Mouse (Mus musculus): ENCODE results near the gene Gm15217. TPM values are rescaled to one million over a fixed set of nuclear protein-coding genes. Genes with fewer than 3 reads are reported as not detected.

Gene Gm15217
- polyA plus RNA-seq, 1 experiment from 2014 or later, result not detected

DNA sequence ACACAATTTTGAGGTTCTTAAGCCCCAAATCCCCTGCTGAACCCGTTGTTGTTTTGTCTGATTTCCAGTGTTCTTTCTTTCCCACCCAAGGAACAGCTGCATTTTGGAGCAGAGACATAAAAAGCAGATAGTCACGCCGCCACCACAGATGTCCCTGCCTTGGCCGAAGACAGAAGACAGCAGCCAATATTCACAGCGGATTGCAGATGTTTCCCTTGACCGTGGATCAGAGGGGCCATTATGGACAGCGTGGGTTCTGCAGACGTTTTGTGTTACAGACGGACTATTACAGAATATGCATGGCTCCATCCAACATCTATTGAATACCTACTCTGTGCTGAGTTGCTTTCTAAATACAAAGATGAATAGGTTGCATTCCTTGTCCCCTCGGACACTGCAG lies 29.8 kb downstream of the Gm15217 start:
- Histone ChIP-seq H3K4me3 (no peak overlapping the region), H3K4me1 (peaks cover 2% of the 10 kb centered on the region; the same call in 1 of the 2 replicates), H3K36me3 (no peaks in the 10 kb centered on the region), H3K27me3 (ENCODE audit: low read depth, poor library complexity, severe bottlenecking) (0 out of 2 replicates have a peak, but pooled peaks cover 7% of the 10 kb centered on the region), H3K27ac (replicated peaks) (no peak overlapping the region), H3K9me3 (replicated peaks) (no peaks in the 10 kb centered on the region)
- DNase-seq (ENCODE audit: low spot score), result no peak
- WGBS, result 92% methylated on average over 10 of the region's 10 CpGs

- H3K27ac ChIP-seq (replicated peaks), result no peak overlapping the region
- H3K9me3 ChIP-seq (replicated peaks), result no peaks in the 10 kb centered on the region
- no peak overlapping the region for H3K4me3 ChIP-seq
- DNase-seq (ENCODE audit: low spot score), result no peak
- peaks cover 2% of the 10 kb centered on the region; the same call in 1 of the 2 replicates for H3K4me1 ChIP-seq
- no peaks in the 10 kb centered on the region for H3K36me3 ChIP-seq
- H3K27me3 ChIP-seq (ENCODE audit: low read depth, poor library complexity, severe bottlenecking), result 0 out of 2 replicates have a peak, but pooled peaks cover 7% of the 10 kb centered on the region
- WGBS, result 56% methylated on average over 4 of the region's 4 CpGs
These were observed 31.4 kb downstream of the Gm15217 start for GRCm38 (mm10) chr14:46410557-46411120.

GRCm38 (mm10) chr14:46412497-46413000 lies 33.3 kb downstream of the Gm15217 start:
- Histone ChIP-seq H3K27ac (replicated peaks) (no peak overlapping the region), H3K4me3 (no peak overlapping the region), H3K36me3 (no peaks in the 10 kb centered on the region), H3K9me3 (replicated peaks) (no peaks in the 10 kb centered on the region), H3K27me3 (ENCODE audit: low read depth, poor library complexity, severe bottlenecking) (0 out of 2 replicates have a peak, but pooled peaks cover 7% of the 10 kb centered on the region), H3K4me1 (peaks cover 2% of the 10 kb centered on the region; the same call in 1 of the 2 replicates)
- no peak for DNase-seq (ENCODE audit: low spot score)
- 89% methylated on average over 7 of the region's 7 CpGs for WGBS

DNA sequence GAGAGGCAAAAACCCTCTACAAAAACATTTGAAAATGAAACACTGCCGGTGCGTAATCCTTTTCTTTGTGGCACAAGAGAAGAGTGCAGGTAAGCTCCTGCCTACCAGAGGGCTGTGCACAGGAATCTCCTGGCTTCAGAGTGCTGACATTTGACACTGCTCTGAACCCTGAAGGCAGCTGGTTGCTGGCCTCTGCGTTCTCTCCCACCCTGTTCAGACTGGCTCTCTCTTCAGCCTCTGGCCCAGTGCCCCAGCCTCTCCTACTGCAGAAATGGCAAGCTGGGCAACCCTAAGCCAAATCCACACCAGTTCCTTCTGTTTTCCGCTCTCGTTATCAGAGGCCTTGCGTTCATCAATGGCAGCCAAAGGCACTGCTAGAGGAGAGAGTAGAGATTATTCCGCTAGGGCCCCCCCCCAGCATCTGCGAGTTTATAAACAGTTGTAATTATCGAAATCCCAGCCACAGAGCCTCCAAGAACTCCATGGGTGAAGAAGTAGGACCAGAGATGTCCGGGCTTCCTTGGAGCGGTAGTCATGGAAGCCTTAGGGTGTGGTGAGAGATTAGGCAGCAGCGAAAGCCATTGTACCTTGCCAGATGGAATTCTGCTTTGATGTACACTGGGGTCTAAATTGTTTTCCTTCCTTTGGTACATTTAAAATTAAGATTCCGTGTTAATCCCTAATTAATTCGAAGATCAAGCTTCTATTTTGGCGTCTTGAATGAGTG lies 39.3 kb downstream of the Gm15217 start:
- Histone ChIP-seq H3K27ac (replicated peaks) (peak overlapping the region; percentile 42; the same call in 1 of the 2 replicates), H3K9me3 (replicated peaks) (no peaks in the 10 kb centered on the region), H3K4me3 (no peak overlapping the region), H3K36me3 (no peaks in the 10 kb centered on the region), H3K4me1 (peaks cover 18% of the 10 kb centered on the region), H3K27me3 (ENCODE audit: low read depth, poor library complexity, severe bottlenecking) (no peaks in the 10 kb centered on the region)
- no peak for DNase-seq (ENCODE audit: low spot score)
- WGBS, result 62% methylated on average over 15 of the region's 15 CpGs

- WGBS, result 41% methylated on average over 11 of the region's 11 CpGs
- Histone ChIP-seq H3K9me3 (replicated peaks) (no peaks in the 10 kb centered on the region), H3K4me1 (peaks cover 18% of the 10 kb centered on the region), H3K36me3 (no peaks in the 10 kb centered on the region), H3K4me3 (no peak overlapping the region), H3K27ac (replicated peaks) (no peak overlapping the region; the same call in 1 of the 2 replicates), H3K27me3 (ENCODE audit: low read depth, poor library complexity, severe bottlenecking) (no peaks in the 10 kb centered on the region)
- DNase-seq (ENCODE audit: low spot score), result no peak
These were observed 40.1 kb downstream of the Gm15217 start for GRCm38 (mm10) chr14:46419269-46419668.

DNA sequence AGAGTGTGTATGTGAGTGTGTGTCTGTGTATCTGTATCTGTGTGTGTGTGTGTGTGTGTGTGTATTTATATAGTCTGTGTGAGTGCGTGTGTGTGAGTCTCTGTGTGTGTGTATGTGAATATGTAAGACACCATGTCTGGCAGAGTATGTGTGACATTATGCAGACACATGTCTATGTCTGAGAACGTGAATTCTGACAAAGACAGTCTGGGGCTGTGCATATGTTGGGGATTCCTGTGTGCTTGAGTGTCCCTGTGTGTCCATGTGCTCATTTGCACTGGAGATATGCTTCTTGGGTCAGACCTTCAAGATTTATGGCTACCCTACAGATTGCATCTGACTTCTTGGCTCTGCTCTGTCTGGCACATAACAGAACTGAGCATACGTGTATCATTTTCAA lies 42.6 kb downstream of the Gm15217 start:
- WGBS, result 86% methylated on average over 3 of the region's 3 CpGs
- Histone ChIP-seq H3K9me3 (replicated peaks) (0 out of 2 replicates have a peak, but pooled peaks cover 2% of the 10 kb centered on the region), H3K27me3 (ENCODE audit: low read depth, poor library complexity, severe bottlenecking) (no peaks in the 10 kb centered on the region)

GRCm38 (mm10) chr14:46427251-46427650 lies 48.0 kb downstream of the Gm15217 start:
- Histone ChIP-seq H3K9me3 (replicated peaks) (0 out of 2 replicates have a peak, but pooled peaks cover 5% of the 10 kb centered on the region), H3K27ac (replicated peaks) (no peak overlapping the region), H3K4me1 (no peaks in the 10 kb centered on the region), H3K27me3 (ENCODE audit: low read depth, poor library complexity, severe bottlenecking) (no peaks in the 10 kb centered on the region), H3K36me3 (no peaks in the 10 kb centered on the region), H3K4me3 (no peak overlapping the region)
- no peak for DNase-seq (ENCODE audit: low spot score)
- WGBS, result 94% methylated on average over 13 of the region's 13 CpGs

More for the DNA sequence above, 42.6 kb downstream of the Gm15217 start:
- no peak for DNase-seq (ENCODE audit: low spot score)
- Histone ChIP-seq H3K36me3 (no peaks in the 10 kb centered on the region), H3K4me1 (peaks cover 18% of the 10 kb centered on the region), H3K27ac (replicated peaks) (no peak overlapping the region), H3K4me3 (no peak overlapping the region)

DNA sequence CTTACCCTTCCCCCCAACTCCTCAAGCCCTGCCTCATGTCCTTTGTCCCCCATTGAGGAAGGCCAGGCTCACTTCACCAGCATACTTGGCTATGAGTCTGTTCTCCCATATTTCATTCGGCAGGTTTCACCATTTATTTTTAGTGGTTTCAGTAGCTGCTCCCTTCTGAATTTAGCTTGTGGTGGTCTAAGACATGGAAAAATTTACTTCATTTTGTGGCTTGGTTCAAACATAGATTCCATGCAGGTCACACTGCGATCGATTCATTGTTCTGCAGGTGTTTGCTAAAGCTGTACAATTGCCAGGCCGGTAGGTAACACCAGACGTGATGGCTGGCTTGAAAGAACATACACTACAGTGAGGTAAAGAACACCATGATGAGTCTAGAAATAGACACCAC lies 51.0 kb downstream of the Gm15217 start:
- WGBS, result 95% methylated on average over 5 of the region's 5 CpGs

More for the DNA sequence above, 51.0 kb downstream of the Gm15217 start:
- no peaks in the 10 kb centered on the region for H3K36me3 ChIP-seq
- no peak for DNase-seq (ENCODE audit: low spot score)
- no peaks in the 10 kb centered on the region for H3K27me3 ChIP-seq (ENCODE audit: low read depth, poor library complexity, severe bottlenecking)
- H3K9me3 ChIP-seq (replicated peaks), result 0 out of 2 replicates have a peak, but pooled peaks cover 5% of the 10 kb centered on the region
- no peak overlapping the region for H3K4me3 ChIP-seq
- H3K27ac ChIP-seq (replicated peaks), result no peak overlapping the region
- H3K4me1 ChIP-seq, result no peaks in the 10 kb centered on the region

Other genes with a start within 250 kb of the Gm15217 start
- gene Bmp4, start 11.3 kb downstream of the Gm15217 start, polyA plus RNA-seq (2016; fragmentation: Nextera tagmentation; extraction: Ambion mirVana), result 9.5 and 10.8 TPM in 2 replicates